Mouse (Mus musculus): Measurements from ENCODE around the gene Nmral1. TPM values are rescaled to one million over a fixed set of nuclear protein-coding genes. Genes with fewer than 3 reads are reported as not detected.
"Not testable (repeated sequence)": the region's sequence is repeated elsewhere in the genome, so short reads cannot be mapped to it uniquely, and the experiment has no call there.

Nmral1 gene
- 28.4 and 36.1 TPM in 2 replicates for polyA plus RNA-seq (2014; fragmentation: Nextera tagmentation; extraction: Ambion mirVana)

DNA sequence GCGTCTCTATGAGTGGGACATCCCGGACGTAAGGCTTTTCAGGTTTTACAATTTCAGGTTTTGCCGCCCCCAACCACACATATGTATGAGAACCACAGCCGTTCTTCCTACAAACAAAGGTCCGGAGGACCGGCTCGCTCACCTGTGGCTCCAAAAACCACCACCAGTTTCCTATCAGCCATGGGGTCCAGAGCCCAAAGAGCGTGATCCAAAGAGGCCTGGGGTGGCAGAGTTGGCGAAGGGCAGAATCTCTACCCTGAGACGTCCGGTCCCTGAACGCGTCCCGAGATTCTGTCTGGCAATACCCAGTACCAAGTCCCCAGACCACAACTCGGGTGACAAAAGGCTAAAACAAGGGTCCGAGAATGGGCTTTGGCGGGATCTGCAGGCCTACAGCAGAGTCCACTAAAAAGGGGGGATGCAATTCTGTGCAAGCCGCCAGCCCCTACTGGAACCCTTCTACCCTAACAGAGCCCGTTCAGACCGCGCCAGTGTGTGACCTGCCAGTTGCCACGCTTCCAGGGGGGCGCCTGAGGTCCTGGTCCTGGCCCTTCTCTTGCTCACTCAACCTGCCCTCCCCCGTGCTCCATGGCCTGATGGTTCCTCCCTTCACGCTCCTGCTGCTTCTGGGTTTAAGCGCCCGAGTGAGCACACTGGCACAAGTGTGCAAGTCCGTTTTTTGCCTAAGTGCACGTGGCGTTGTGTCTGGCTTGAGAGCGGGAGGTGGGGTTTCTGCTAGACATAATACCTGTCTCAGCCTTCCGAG, at the start of gene Nmral1:
TSS of gene Nmral1 (minus strand) at position 604 of the 766 bp plus-strand sequence.
- Histone ChIP-seq H3K4me2 (ENCODE audit: low read length) (peak within 1 kb of the TSS; percentile 73), H3K27me3 (ENCODE audit: control insufficient read depth, insufficient read depth, low read length) (no peaks in the 10 kb centered on the region), H3K4me1 (ENCODE audit: control insufficient read depth in 2 of 2, insufficient read depth in 2 of 2, low read length in 2 of 2) (no peaks in the 10 kb centered on the region), H3K36me3 (ENCODE audit: control insufficient read depth, insufficient read depth, low read length) (peaks cover 22% of the 10 kb centered on the region), H3K4me3 (ENCODE audit: control insufficient read depth in 1 of 2, insufficient read depth in 1 of 2, low read depth in 1 of 2, low read length in 2 of 2) (peak within 1 kb of the TSS; percentile 56 to 86), H3K9me3 (ENCODE audit: control insufficient read depth, low read length) (no peaks in the 10 kb centered on the region), H3K9ac (ENCODE audit: low read length) (peak within 1 kb of the TSS; percentile 75), H3K27ac (replicated peaks in 1 of 2; ENCODE audit: control insufficient read depth in 1 of 2, insufficient read depth in 1 of 2, low read depth in 2 of 2, low read length in 2 of 2) (peak within 1 kb of the TSS; percentile 56 to 80; a peak in 3 of 4 replicates)
- ATAC-seq (ENCODE audit: insufficient number of reproducible peaks, insufficient read depth, low FRiP score, low read depth) = peak; percentile 63
- WGBS = 16% methylated on average over 33 of the region's 33 CpGs

DNA sequence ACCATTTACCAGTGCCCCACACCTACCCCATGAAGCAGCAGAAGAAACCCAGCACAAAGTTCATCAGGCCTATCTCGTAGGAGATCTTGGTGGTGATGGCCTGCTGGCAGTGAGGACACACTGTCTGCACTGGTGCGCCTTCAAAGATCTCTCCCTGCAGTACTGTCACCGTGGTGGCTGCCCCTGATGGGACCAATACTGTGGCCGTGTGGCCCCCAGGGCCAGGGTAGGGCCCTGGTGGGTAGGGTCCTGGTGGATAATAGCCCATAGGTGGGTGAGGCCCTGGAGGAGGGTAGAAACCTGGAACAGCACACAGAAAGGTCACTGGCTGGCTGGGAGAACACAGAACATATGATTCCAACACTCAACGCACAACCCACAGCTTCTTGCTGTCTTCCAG, 49.6 kb upstream of the Nmral1 start:
- Histone ChIP-seq H3K27me3 (ENCODE audit: control insufficient read depth, insufficient read depth, low read length) (no peaks in the 10 kb centered on the region), H3K9ac (ENCODE audit: low read length) (no peak overlapping the region), H3K36me3 (ENCODE audit: control insufficient read depth, insufficient read depth, low read length) (peaks cover 78% of the 10 kb centered on the region), H3K4me1 (ENCODE audit: control insufficient read depth in 2 of 2, insufficient read depth in 2 of 2, low read length in 2 of 2) (peaks cover 5 to 18% of the 10 kb centered on the region in 2 experiments), H3K9me3 (ENCODE audit: control insufficient read depth, low read length) (no peaks in the 10 kb centered on the region), H3K4me2 (ENCODE audit: low read length) (no peak overlapping the region), H3K27ac (replicated peaks in 1 of 2; ENCODE audit: control insufficient read depth in 1 of 2, insufficient read depth in 1 of 2, low read depth in 2 of 2, low read length in 2 of 2) (no peak overlapping the region), H3K4me3 (ENCODE audit: control insufficient read depth in 1 of 2, insufficient read depth in 1 of 2, low read depth in 1 of 2, low read length in 2 of 2) (no peak overlapping the region)
- no peak for ATAC-seq (ENCODE audit: insufficient number of reproducible peaks, insufficient read depth, low FRiP score, low read depth)
- 96% methylated on average over 5 of the region's 5 CpGs for whole genome bisulfite sequencing

- 84% methylated on average over 6 of the region's 6 CpGs for WGBS
- Histone ChIP-seq H3K4me3 (ENCODE audit: control insufficient read depth in 1 of 2, insufficient read depth in 1 of 2, low read depth in 1 of 2, low read length in 2 of 2) (no peak overlapping the region), H3K9ac (ENCODE audit: low read length) (no peak overlapping the region), H3K4me2 (ENCODE audit: low read length) (no peak overlapping the region), H3K36me3 (ENCODE audit: control insufficient read depth, insufficient read depth, low read length) (peaks cover 87% of the 10 kb centered on the region), H3K9me3 (ENCODE audit: control insufficient read depth, low read length) (no peaks in the 10 kb centered on the region), H3K27ac (replicated peaks in 1 of 2; ENCODE audit: control insufficient read depth in 1 of 2, insufficient read depth in 1 of 2, low read depth in 2 of 2, low read length in 2 of 2) (0 out of 4 replicates have a peak overlapping the region, but pooled peaks of 1 of the 2 experiments have one; percentile 8), H3K4me1 (ENCODE audit: control insufficient read depth in 2 of 2, insufficient read depth in 2 of 2, low read length in 2 of 2) (peaks cover 0 to 10% of the 10 kb centered on the region in 2 experiments; a peak in 1 of 4 replicates), H3K27me3 (ENCODE audit: control insufficient read depth, insufficient read depth, low read length) (no peaks in the 10 kb centered on the region)
- no peak for ATAC-seq (ENCODE audit: insufficient number of reproducible peaks, insufficient read depth, low FRiP score, low read depth)
These were observed 48.0 kb upstream of the Nmral1 start for GRCm38 (mm10) chr16:4767012-4767790.

DNA sequence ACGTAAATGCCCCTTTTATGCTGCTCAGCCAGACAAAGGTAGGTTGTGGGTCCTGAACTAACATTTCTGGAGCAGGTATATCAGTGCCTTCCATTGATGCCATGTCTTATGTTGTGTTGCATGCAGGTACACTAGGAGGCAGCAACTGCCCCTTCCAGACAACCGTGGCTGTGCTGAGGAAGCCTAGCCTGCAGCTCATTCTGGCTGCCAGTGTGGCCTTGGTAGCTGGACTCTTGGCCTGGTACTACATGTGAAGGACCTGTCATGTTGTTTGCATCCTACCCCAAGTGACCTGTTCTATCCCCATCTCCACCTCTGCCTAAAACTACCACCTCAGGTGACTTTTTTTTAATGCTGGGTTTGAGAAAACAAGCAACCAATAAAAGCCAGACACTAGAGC, 46.7 kb upstream of the Nmral1 start:
- peaks cover 85% of the 10 kb centered on the region for H3K36me3 ChIP-seq (ENCODE audit: control insufficient read depth, insufficient read depth, low read length)
- no peak overlapping the region for H3K9ac ChIP-seq (ENCODE audit: low read length)
- no peaks in the 10 kb centered on the region for H3K27me3 ChIP-seq (ENCODE audit: control insufficient read depth, insufficient read depth, low read length)
- H3K9me3 ChIP-seq (ENCODE audit: control insufficient read depth, low read length) = no peaks in the 10 kb centered on the region
- H3K4me3 ChIP-seq (ENCODE audit: control insufficient read depth in 1 of 2, insufficient read depth in 1 of 2, low read depth in 1 of 2, low read length in 2 of 2) = no peak overlapping the region
- H3K4me2 ChIP-seq (ENCODE audit: low read length) = no peak overlapping the region
- H3K27ac ChIP-seq (replicated peaks in 1 of 2; ENCODE audit: control insufficient read depth in 1 of 2, insufficient read depth in 1 of 2, low read depth in 2 of 2, low read length in 2 of 2) = no peak overlapping the region
- 83% methylated on average over 2 of the region's 2 CpGs for WGBS
- peaks cover 0 to 16% of the 10 kb centered on the region in 2 experiments; a peak in 1 of 4 replicates for H3K4me1 ChIP-seq (ENCODE audit: control insufficient read depth in 2 of 2, insufficient read depth in 2 of 2, low read length in 2 of 2)
- ATAC-seq (ENCODE audit: insufficient number of reproducible peaks, insufficient read depth, low FRiP score, low read depth) = no peak

DNA sequence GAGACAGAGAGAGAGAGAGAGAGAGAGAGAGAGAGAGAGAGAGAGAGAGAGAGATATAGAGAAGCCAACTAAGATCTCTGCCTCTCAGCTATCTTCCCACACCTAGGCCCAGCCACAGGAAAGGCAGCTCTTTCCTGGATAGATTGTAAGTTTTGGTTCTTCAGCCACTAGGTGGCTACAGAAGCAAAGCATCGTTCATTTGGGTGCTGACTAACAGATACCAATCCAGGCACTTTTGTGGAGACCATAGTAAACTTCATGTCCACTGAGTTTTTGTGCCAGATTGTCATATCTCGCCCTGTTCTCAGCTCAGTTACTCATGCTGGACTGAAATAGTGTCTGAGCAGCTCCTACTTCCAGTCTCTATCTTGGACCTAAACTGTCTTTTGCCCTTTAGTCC, 44.1 kb upstream of the Nmral1 start:
- H3K36me3 ChIP-seq (ENCODE audit: control insufficient read depth, insufficient read depth, low read length) = peaks cover 60% of the 10 kb centered on the region
- 25% methylated on average over 2 of the region's 2 CpGs for WGBS
- H3K27me3 ChIP-seq (ENCODE audit: control insufficient read depth, insufficient read depth, low read length) = no peaks in the 10 kb centered on the region
- no peak overlapping the region for H3K4me2 ChIP-seq (ENCODE audit: low read length)
- H3K9ac ChIP-seq (ENCODE audit: low read length) = no peak overlapping the region
- 0 out of 2 replicates have a peak, but pooled peaks have one; percentile 28 for ATAC-seq (ENCODE audit: insufficient number of reproducible peaks, insufficient read depth, low FRiP score, low read depth)
- H3K9me3 ChIP-seq (ENCODE audit: control insufficient read depth, low read length) = no peaks in the 10 kb centered on the region
- no peak overlapping the region for H3K4me3 ChIP-seq (ENCODE audit: control insufficient read depth in 1 of 2, insufficient read depth in 1 of 2, low read depth in 1 of 2, low read length in 2 of 2)
- 0 out of 4 replicates have a peak overlapping the region, but pooled peaks of 1 of the 2 experiments have one; percentile 21 for H3K27ac ChIP-seq (replicated peaks in 1 of 2; ENCODE audit: control insufficient read depth in 1 of 2, insufficient read depth in 1 of 2, low read depth in 2 of 2, low read length in 2 of 2)
- H3K4me1 ChIP-seq (ENCODE audit: control insufficient read depth in 2 of 2, insufficient read depth in 2 of 2, low read length in 2 of 2) = peaks cover 0 to 18% of the 10 kb centered on the region in 2 experiments; a peak in 1 of 4 replicates

GRCm38 (mm10) chr16:4762437-4762836, 43.3 kb upstream of the Nmral1 start:
- no peak overlapping the region for H3K4me2 ChIP-seq (ENCODE audit: low read length)
- 75% methylated on average over 4 of the region's 4 CpGs for WGBS
- peaks cover 52% of the 10 kb centered on the region for H3K36me3 ChIP-seq (ENCODE audit: control insufficient read depth, insufficient read depth, low read length)
- no peak overlapping the region for H3K4me3 ChIP-seq (ENCODE audit: control insufficient read depth in 1 of 2, insufficient read depth in 1 of 2, low read depth in 1 of 2, low read length in 2 of 2)
- no peaks in the 10 kb centered on the region for H3K27me3 ChIP-seq (ENCODE audit: control insufficient read depth, insufficient read depth, low read length)
- H3K4me1 ChIP-seq (ENCODE audit: control insufficient read depth in 2 of 2, insufficient read depth in 2 of 2, low read length in 2 of 2) = peaks cover 0 to 22% of the 10 kb centered on the region in 2 experiments; a peak in 1 of 4 replicates
- H3K9ac ChIP-seq (ENCODE audit: low read length) = no peak overlapping the region
- ATAC-seq (ENCODE audit: insufficient number of reproducible peaks, insufficient read depth, low FRiP score, low read depth) = no peak
- no peaks in the 10 kb centered on the region for H3K9me3 ChIP-seq (ENCODE audit: control insufficient read depth, low read length)
- no peak overlapping the region for H3K27ac ChIP-seq (replicated peaks in 1 of 2; ENCODE audit: control insufficient read depth in 1 of 2, insufficient read depth in 1 of 2, low read depth in 2 of 2, low read length in 2 of 2)

DNA sequence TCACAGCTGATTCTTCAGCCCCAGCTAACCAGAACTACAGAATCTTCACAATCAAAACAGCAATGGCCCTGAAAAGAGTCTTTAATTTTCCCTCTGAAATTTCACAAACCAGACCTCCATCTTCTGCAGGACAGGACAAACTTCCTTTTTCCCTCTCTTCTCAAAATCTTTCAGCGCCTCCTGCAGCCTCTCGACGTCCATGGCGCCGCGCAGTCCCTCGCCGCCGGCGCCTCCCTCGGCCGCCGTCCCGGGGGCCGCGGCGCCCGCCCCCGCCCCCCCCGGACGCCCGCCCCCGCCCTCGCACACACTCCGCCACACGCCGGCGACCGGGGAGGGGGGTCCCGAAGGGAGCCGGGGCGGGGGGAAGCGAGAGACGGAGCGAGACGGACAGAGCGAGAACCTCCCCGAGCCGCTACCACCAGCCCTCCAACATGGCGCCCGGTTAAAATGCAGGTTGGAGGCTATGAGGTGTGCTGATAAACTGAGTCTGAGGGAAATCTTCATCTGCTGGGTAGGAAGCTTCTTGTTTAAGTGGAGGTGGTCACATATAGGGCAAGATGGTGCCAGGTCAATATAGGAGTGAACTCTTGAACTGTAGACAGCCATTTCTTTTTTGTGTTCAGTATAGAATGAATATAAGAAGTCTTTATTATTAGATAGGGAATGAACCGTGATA, 37.6 kb upstream of the Nmral1 start:
- not testable (repeated sequence) for H3K36me3 ChIP-seq (ENCODE audit: control insufficient read depth, insufficient read depth, low read length); H3K9me3 ChIP-seq (ENCODE audit: control insufficient read depth, low read length); H3K27me3 ChIP-seq (ENCODE audit: control insufficient read depth, insufficient read depth, low read length)
- ATAC-seq (ENCODE audit: insufficient number of reproducible peaks, insufficient read depth, low FRiP score, low read depth) = peak; percentile 74
- H3K4me3 ChIP-seq (ENCODE audit: control insufficient read depth in 1 of 2, insufficient read depth in 1 of 2, low read depth in 1 of 2, low read length in 2 of 2) = peak overlapping the region; percentile 47 to 49; a peak in 3 of 4 replicates
- H3K4me2 ChIP-seq (ENCODE audit: low read length) = peak overlapping the region; percentile 58
- 3% methylated on average over 32 of the region's 42 CpGs for WGBS
- H3K9ac ChIP-seq (ENCODE audit: low read length) = peak overlapping the region; percentile 68
- H3K4me1 ChIP-seq (ENCODE audit: control insufficient read depth in 2 of 2, insufficient read depth in 2 of 2, low read length in 2 of 2) = peaks cover 0 to 28% of the 10 kb centered on the region in 2 experiments; a peak in 2 of 4 replicates
- peak overlapping the region; percentile 76 to 79 for H3K27ac ChIP-seq (replicated peaks in 1 of 2; ENCODE audit: control insufficient read depth in 1 of 2, insufficient read depth in 1 of 2, low read depth in 2 of 2, low read length in 2 of 2)

Measured in heart, embryonic 14.5 days (tissue).